Mouse (Mus musculus): ENCODE measurements around the gene Mical3. TPM values are rescaled to one million over a fixed set of nuclear protein-coding genes. Genes with fewer than 3 reads are reported as not detected.

Mical3 gene
- polyA plus RNA-seq, 2 experiments, result 13.3 to 17.3 TPM

DNA sequence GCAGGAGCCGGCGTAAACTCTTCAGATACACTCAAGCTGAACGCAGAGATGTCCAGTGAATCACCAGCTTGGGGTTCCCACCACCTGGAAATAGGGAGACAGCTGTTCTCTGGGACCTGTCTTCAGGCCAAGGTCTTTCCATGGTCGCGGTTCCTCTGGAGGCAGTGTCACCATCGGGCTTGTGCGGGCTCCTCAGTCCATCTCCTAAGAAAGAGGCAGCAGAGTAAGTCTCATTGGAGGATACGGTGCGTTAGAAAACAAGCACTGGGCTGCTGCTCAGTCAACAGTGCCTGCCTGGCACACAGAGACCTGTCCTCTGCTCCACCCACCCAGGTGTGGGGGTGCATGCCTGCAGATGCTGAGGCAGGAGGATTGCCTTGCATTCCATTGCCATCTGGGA, 236.7 kb downstream of the Mical3 start:
- WGBS, result 98% methylated on average over 9 of the region's 9 CpGs
- no peaks in the 10 kb centered on the region for H3K27me3 ChIP-seq (ENCODE audit: control insufficient read depth, insufficient read depth, low read length)
- H3K27ac ChIP-seq (replicated peaks; ENCODE audit: low read depth, low read length), result no peak overlapping the region
- no peak overlapping the region for H3K9ac ChIP-seq (ENCODE audit: low read depth, low read length, severe bottlenecking)
- no peaks in the 10 kb centered on the region for H3K4me1 ChIP-seq (ENCODE audit: control insufficient read depth, insufficient read depth, low read length)
- TF ChIP-seq POLR2A (IDR thresholded peaks at IDR 0.05; ENCODE audit: borderline replicate concordance, extremely low read depth, insufficient read depth, insufficient read length), result no peak
- DNase-seq (ENCODE audit: low spot score) (no peak), ATAC-seq (ENCODE audit: low FRiP score, low read depth) (no peak)
- H3K9me3 ChIP-seq (ENCODE audit: control insufficient read depth, low read length), result no peaks in the 10 kb centered on the region
- H3K36me3 ChIP-seq (ENCODE audit: control insufficient read depth, insufficient read depth, low read length), result peaks cover 53% of the 10 kb centered on the region
- H3K4me2 ChIP-seq (replicated peaks; ENCODE audit: low read depth, low read length, severe bottlenecking), result no peak overlapping the region
- no peak overlapping the region for H3K4me3 ChIP-seq (replicated peaks; ENCODE audit: low read length)

DNA sequence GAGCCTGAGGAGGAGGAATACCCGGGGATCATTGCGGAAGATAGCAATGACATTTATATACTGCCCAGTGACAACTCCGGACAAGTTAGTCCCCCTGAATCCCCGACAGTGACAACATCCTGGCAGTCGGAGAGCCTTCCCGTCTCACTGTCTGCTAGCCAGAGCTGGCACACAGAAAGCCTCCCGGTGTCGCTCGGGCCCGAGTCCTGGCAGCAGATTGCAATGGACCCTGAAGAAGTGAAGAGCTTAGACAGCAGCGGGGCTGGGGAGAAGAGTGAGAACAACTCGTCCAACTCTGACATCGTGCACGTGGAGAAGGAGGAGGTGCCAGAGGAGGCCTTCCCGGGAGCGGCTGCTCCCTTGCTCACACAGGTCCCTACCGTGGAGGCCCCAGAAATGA, 244.1 kb downstream of the Mical3 start:
- Histone ChIP-seq H3K4me3 (replicated peaks; ENCODE audit: low read length) (no peak overlapping the region), H3K27me3 (ENCODE audit: control insufficient read depth, insufficient read depth, low read length) (no peaks in the 10 kb centered on the region), H3K9me3 (ENCODE audit: control insufficient read depth, low read length) (no peaks in the 10 kb centered on the region), H3K27ac (replicated peaks; ENCODE audit: low read depth, low read length) (no peak overlapping the region), H3K4me2 (replicated peaks; ENCODE audit: low read depth, low read length, severe bottlenecking) (no peak overlapping the region), H3K36me3 (ENCODE audit: control insufficient read depth, insufficient read depth, low read length) (peaks cover 61% of the 10 kb centered on the region), H3K9ac (ENCODE audit: low read depth, low read length, severe bottlenecking) (no peak overlapping the region), H3K4me1 (ENCODE audit: control insufficient read depth, insufficient read depth, low read length) (no peaks in the 10 kb centered on the region)
- DNase-seq (ENCODE audit: low spot score), result no peak
- no peak for ATAC-seq (ENCODE audit: low FRiP score, low read depth)
- no peak for TF ChIP-seq POLR2A (IDR thresholded peaks at IDR 0.05; ENCODE audit: borderline replicate concordance, extremely low read depth, insufficient read depth, insufficient read length)
- WGBS, result 89% methylated on average over 17 of the region's 17 CpGs

DNA sequence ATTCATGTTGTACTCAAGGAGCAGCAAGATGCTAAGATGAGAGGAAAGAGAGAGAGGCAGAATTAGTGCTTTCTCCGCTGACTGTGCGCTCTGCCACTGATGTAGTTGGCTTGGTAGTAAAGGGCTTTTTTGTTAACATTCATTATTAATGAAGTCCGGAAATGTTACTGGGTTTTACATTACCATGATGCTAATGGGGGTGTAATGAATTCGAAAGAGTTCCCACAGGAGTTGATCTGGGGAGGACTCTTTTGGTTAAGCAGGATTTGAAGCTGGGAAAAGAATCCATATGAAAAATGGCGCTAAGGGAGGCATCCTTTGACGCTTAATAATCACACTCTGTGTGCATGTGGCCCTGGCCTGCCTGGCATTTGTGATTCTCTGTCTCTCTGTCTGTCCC, 246.4 kb downstream of the Mical3 start:
- TF ChIP-seq POLR2A (IDR thresholded peaks at IDR 0.05; ENCODE audit: borderline replicate concordance, extremely low read depth, insufficient read depth, insufficient read length), result no peak
- DNase-seq (ENCODE audit: low spot score), result no peak
- WGBS, result 96% methylated on average over 6 of the region's 6 CpGs

More for the DNA sequence above, 246.4 kb downstream of the Mical3 start:
- Histone ChIP-seq H3K36me3 (ENCODE audit: control insufficient read depth, insufficient read depth, low read length) (peaks cover 54% of the 10 kb centered on the region), H3K4me3 (replicated peaks; ENCODE audit: low read length) (no peak overlapping the region), H3K9ac (ENCODE audit: low read depth, low read length, severe bottlenecking) (no peak overlapping the region), H3K4me1 (ENCODE audit: control insufficient read depth, insufficient read depth, low read length) (no peaks in the 10 kb centered on the region), H3K9me3 (ENCODE audit: control insufficient read depth, low read length) (no peaks in the 10 kb centered on the region), H3K27me3 (ENCODE audit: control insufficient read depth, insufficient read depth, low read length) (no peaks in the 10 kb centered on the region), H3K27ac (replicated peaks; ENCODE audit: low read depth, low read length) (no peak overlapping the region), H3K4me2 (replicated peaks; ENCODE audit: low read depth, low read length, severe bottlenecking) (no peak overlapping the region)
- ATAC-seq (ENCODE audit: low FRiP score, low read depth), result no peak

Other genes with a start within 250 kb of the Mical3 start
- gene Bid, start 214.1 kb downstream of the Mical3 start, polyA plus RNA-seq (2012; rRNA removed), result 11.1 TPM in 2 replicates
- 17.0 and 18.2 TPM in 2 replicates for gene Bid, start 214.1 kb downstream of the Mical3 start, polyA plus RNA-seq (2014; fragmentation: Nextera tagmentation; extraction: Ambion mirVana)
- 15.2 and 18.7 TPM in 2 replicates for gene Pex26, start 52.7 kb upstream of the Mical3 start, polyA plus RNA-seq (2012; rRNA removed)
- gene Pex26, start 52.7 kb upstream of the Mical3 start, polyA plus RNA-seq (2014; fragmentation: Nextera tagmentation; extraction: Ambion mirVana), result 10.0 and 10.3 TPM in 2 replicates
- gene Tuba8, start 79.7 kb upstream of the Mical3 start, polyA plus RNA-seq (2012; rRNA removed), result 0.77 and 0.83 TPM in 2 replicates
- 4.4 and 4.7 TPM in 2 replicates for gene Tuba8, start 79.7 kb upstream of the Mical3 start, polyA plus RNA-seq (2014; fragmentation: Nextera tagmentation; extraction: Ambion mirVana)
- 1.0 and 1.1 TPM in 2 replicates for gene Usp18, start 114.9 kb upstream of the Mical3 start, polyA plus RNA-seq (2012; rRNA removed)
- gene Usp18, start 114.9 kb upstream of the Mical3 start, polyA plus RNA-seq (2014; fragmentation: Nextera tagmentation; extraction: Ambion mirVana), result 1.5 and 1.8 TPM in 2 replicates
- gene Slc6a13, start 169.2 kb upstream of the Mical3 start, polyA plus RNA-seq (2012; rRNA removed), result 3.2 and 3.3 TPM in 2 replicates
- 2.4 and 2.6 TPM in 2 replicates for gene Slc6a13, start 169.2 kb upstream of the Mical3 start, polyA plus RNA-seq (2014; fragmentation: Nextera tagmentation; extraction: Ambion mirVana)
- gene Slc6a12, start 212.1 kb upstream of the Mical3 start, polyA plus RNA-seq (2012; rRNA removed), result 0.23 and 0.35 TPM in 2 replicates
- gene Slc6a12, start 212.1 kb upstream of the Mical3 start, polyA plus RNA-seq (2014; fragmentation: Nextera tagmentation; extraction: Ambion mirVana), result not detected in 2 replicates

All from limb, embryonic 14.5 days (tissue).